Mouse (Mus musculus): Measurements from ENCODE around the gene Bag2. TPM values are rescaled to one million over a fixed set of nuclear protein-coding genes. Genes with fewer than 3 reads are reported as not detected.

Bag2 gene
- polyA plus RNA-seq (2015; fragmentation: Nextera tagmentation; extraction: Ambion mirVana) = 16.3 and 17.4 TPM in 2 replicates

DNA sequence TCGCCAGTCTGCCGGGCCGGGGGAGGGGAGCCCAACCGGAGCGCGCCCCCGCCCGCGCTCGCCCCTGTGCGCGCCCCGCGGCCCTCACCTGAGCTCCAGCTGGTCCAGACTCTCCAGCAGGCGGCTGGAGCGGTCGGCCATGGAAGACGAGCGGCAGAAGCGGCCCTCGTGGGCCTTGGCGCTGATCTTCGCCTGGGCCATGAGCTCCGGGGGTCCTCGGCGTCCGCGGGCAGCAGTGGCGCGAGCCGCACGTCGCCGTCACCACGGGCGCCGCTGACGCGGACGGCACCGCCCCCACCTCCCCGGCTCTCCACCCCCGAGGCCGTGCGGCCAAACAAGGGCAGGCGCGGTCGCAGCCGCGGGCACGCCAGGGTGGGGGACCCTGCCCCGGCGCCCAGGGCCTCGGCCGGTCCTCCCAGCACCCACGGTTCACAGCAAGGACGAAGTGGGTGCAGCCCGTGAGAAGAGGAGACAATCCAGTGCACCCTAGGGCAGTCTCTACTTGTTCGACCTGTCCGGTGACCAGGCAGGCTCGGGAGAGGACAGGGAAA, at the start of gene Bag2:
TSS of gene Bag2 (minus strand) at position 305 of the 551 bp plus-strand sequence.
- Histone ChIP-seq H3K36me3 (ENCODE audit: insufficient read depth, low read length) (no peaks in the 10 kb centered on the region; the same call in 1 of the 2 replicates), H3K9me3 (ENCODE audit: low read length) (no peaks in the 10 kb centered on the region), H3K27me3 (replicated peaks; ENCODE audit: insufficient read depth, low read length) (no peaks in the 10 kb centered on the region), H3K27ac (ENCODE audit: low read length) (peak within 1 kb of the TSS; percentile 49), H3K4me2 (replicated peaks; ENCODE audit: low read depth, low read length) (peak within 1 kb of the TSS; percentile 98), H3K4me3 (ENCODE audit: low read depth, low read length) (peak within 1 kb of the TSS; percentile 71), H3K4me1 (ENCODE audit: insufficient read depth, low read depth, low read length) (peaks cover 8% of the 10 kb centered on the region; the same call in 1 of the 2 replicates), H3K9ac (replicated peaks; ENCODE audit: low read depth) (peak within 1 kb of the TSS; percentile 68)
- peak; percentile 90 for ATAC-seq
- no peak; the same call in 1 of the 2 replicates for TF ChIP-seq CTCF (IDR thresholded peaks at IDR 0.05)
- TF ChIP-seq EP300 (IDR thresholded peaks at IDR 0.05) = no peak
- WGBS = under 1% methylated on average over 47 of the region's 61 CpGs
- DNase-seq (ENCODE audit: low spot score) = peak; percentile 63

DNA sequence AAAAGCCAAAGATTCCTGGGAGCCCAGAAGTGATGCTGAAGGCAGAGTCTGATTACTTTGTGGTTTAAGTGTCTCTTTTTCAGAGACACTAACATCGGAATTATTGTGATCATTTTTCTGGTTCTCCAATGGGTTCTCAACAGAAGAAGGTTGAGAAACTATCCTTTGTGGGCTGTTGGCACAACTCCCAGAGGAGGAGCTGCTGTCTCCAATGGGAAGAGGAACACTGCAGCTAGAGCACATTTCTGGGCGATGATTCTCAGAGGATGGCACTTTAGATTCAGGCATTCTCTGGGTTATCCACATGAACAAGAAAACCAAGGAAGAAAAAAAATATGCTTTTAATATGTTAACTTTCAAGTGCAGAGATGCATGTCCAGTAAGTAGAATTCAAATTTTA, 45.7 kb upstream of the Bag2 start:
- WGBS = 90% methylated on average over 2 of the region's 2 CpGs
- no peak for TF ChIP-seq EP300 (IDR thresholded peaks at IDR 0.05)
- TF ChIP-seq CTCF (IDR thresholded peaks at IDR 0.05) = no peak
- no peak overlapping the region for H3K27ac ChIP-seq (ENCODE audit: low read length)
- ATAC-seq (no peak), DNase-seq (ENCODE audit: low spot score) (no peak)
- no peaks in the 10 kb centered on the region for H3K27me3 ChIP-seq (replicated peaks; ENCODE audit: insufficient read depth, low read length)
- H3K4me3 ChIP-seq (ENCODE audit: low read depth, low read length) = no peak overlapping the region
- no peak overlapping the region for H3K4me2 ChIP-seq (replicated peaks; ENCODE audit: low read depth, low read length)
- peaks cover 24% of the 10 kb centered on the region for H3K36me3 ChIP-seq (ENCODE audit: insufficient read depth, low read length)
- H3K4me1 ChIP-seq (ENCODE audit: insufficient read depth, low read depth, low read length) = no peaks in the 10 kb centered on the region
- H3K9ac ChIP-seq (replicated peaks; ENCODE audit: low read depth) = no peak overlapping the region
- H3K9me3 ChIP-seq (ENCODE audit: low read length) = no peaks in the 10 kb centered on the region

DNA sequence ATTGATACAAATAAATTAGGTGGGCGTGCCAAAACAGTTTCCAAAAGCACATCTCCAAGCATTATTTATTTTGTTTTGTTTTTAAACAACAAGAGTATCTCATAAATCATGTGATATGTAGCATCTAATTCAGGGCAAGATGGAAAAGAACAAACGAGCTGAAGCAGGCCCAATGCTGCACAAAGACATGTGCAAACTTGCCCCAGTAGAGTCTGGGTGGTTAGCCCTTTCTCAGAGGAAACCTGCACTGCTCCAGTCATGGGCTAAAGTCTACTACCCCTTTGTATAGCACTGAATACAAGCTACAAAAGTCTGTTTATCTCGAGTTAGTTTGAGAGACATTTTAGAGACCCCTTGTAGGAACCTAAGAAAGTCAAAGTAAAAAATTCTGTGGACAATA, 42.0 kb upstream of the Bag2 start:
- ATAC-seq (no peak), DNase-seq (ENCODE audit: low spot score) (no peak)
- Histone ChIP-seq H3K4me2 (replicated peaks; ENCODE audit: low read depth, low read length) (no peak overlapping the region), H3K4me1 (ENCODE audit: insufficient read depth, low read depth, low read length) (no peaks in the 10 kb centered on the region), H3K27ac (ENCODE audit: low read length) (no peak overlapping the region), H3K4me3 (ENCODE audit: low read depth, low read length) (no peak overlapping the region), H3K27me3 (replicated peaks; ENCODE audit: insufficient read depth, low read length) (no peaks in the 10 kb centered on the region), H3K9ac (replicated peaks; ENCODE audit: low read depth) (no peak overlapping the region), H3K9me3 (ENCODE audit: low read length) (no peaks in the 10 kb centered on the region), H3K36me3 (ENCODE audit: insufficient read depth, low read length) (peaks cover 24% of the 10 kb centered on the region)
- WGBS = 77% methylated on average over 3 of the region's 3 CpGs
- TF ChIP-seq EP300 (IDR thresholded peaks at IDR 0.05) (no peak), CTCF (IDR thresholded peaks at IDR 0.05) (no peak)

DNA sequence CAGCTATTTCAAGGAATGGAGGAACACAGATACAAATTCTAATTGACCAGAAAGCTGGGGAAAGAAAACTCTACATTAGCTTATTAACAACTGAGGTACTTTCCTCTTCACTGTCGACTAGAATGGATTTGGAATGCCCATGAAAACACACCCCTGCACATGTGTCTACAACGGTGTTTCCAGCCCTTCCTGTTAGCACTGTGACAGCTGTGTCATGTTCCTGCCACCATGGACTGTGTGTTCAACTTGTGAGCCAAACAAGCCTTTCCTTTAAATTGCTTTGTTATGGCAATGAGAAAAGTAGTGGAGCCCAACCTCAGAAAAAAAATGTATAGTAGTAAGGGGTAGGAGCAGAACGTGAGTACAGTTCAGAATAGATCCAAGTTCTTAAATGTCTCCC, 30.9 kb upstream of the Bag2 start:
- 36% methylated on average over 3 of the region's 3 CpGs for WGBS
- ATAC-seq = peak; percentile 73

DNA sequence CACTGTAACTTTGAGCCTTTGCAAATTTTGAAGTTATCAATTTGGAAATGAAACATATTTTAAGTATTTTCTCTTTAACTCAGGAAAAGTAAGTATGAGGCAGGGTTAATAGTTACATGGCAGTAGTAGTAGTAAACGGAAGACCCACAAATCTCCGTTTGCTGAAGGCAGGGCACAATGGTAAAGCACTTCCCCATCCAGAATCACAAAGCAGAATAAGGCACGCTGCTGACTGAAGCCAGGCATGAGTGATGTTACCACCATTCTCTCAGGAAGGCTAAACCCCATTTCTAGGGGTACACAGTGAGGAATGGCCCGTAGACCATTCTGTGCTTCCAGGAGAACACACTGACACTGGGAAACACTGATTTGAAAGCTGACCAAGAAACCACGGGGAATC, 30.5 kb upstream of the Bag2 start:
- no peaks in the 10 kb centered on the region for H3K4me1 ChIP-seq (ENCODE audit: insufficient read depth, low read depth, low read length)
- no peak overlapping the region for H3K4me3 ChIP-seq (ENCODE audit: low read depth, low read length)
- H3K27ac ChIP-seq (ENCODE audit: low read length) = no peak overlapping the region
- H3K9me3 ChIP-seq (ENCODE audit: low read length) = no peaks in the 10 kb centered on the region
- no peaks in the 10 kb centered on the region for H3K36me3 ChIP-seq (ENCODE audit: insufficient read depth, low read length)
- WGBS = 74% methylated on average over 5 of the region's 5 CpGs
- no peak for ATAC-seq
- TF ChIP-seq EP300 (IDR thresholded peaks at IDR 0.05) (no peak), CTCF (IDR thresholded peaks at IDR 0.05) (no peak)
- no peak overlapping the region for H3K4me2 ChIP-seq (replicated peaks; ENCODE audit: low read depth, low read length)
- H3K27me3 ChIP-seq (replicated peaks; ENCODE audit: insufficient read depth, low read length) = no peaks in the 10 kb centered on the region
- H3K9ac ChIP-seq (replicated peaks; ENCODE audit: low read depth) = no peak overlapping the region
- DNase-seq (ENCODE audit: low spot score) = no peak

More for the DNA sequence above, 30.9 kb upstream of the Bag2 start:
- peak; percentile 65 for DNase-seq (ENCODE audit: low spot score)
- Histone ChIP-seq H3K36me3 (ENCODE audit: insufficient read depth, low read length) (no peaks in the 10 kb centered on the region), H3K9ac (replicated peaks; ENCODE audit: low read depth) (no peak overlapping the region), H3K9me3 (ENCODE audit: low read length) (no peaks in the 10 kb centered on the region), H3K4me2 (replicated peaks; ENCODE audit: low read depth, low read length) (no peak overlapping the region), H3K4me1 (ENCODE audit: insufficient read depth, low read depth, low read length) (no peaks in the 10 kb centered on the region), H3K4me3 (ENCODE audit: low read depth, low read length) (no peak overlapping the region), H3K27me3 (replicated peaks; ENCODE audit: insufficient read depth, low read length) (no peaks in the 10 kb centered on the region), H3K27ac (ENCODE audit: low read length) (no peak overlapping the region)
- TF ChIP-seq CTCF (IDR thresholded peaks at IDR 0.05) (no peak), EP300 (IDR thresholded peaks at IDR 0.05) (no peak)

DNA sequence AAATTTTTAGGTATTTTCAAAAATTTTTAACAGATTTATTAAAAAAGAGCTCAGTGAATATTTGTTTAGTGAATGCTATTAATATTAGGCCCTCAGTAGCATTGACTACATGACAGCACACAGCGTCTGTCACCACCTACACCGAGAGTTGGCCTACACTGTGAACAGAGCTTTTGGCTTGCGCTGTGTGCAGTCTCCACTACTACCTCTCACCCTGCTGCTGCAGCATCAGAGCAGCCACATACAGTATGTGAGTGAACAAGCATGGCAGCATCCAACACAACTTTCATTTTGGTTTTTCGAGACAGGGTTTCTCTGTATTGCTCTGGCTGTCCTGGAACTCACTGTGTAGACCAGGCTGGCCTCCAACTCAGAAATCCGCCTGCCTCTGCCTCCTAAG, 27.0 kb upstream of the Bag2 start:
- Histone ChIP-seq H3K36me3 (ENCODE audit: insufficient read depth, low read length) (no peaks in the 10 kb centered on the region), H3K4me2 (replicated peaks; ENCODE audit: low read depth, low read length) (no peak overlapping the region), H3K27me3 (replicated peaks; ENCODE audit: insufficient read depth, low read length) (no peaks in the 10 kb centered on the region), H3K4me1 (ENCODE audit: insufficient read depth, low read depth, low read length) (no peaks in the 10 kb centered on the region), H3K9me3 (ENCODE audit: low read length) (no peaks in the 10 kb centered on the region), H3K27ac (ENCODE audit: low read length) (no peak overlapping the region), H3K4me3 (ENCODE audit: low read depth, low read length) (no peak overlapping the region), H3K9ac (replicated peaks; ENCODE audit: low read depth) (no peak overlapping the region)
- TF ChIP-seq EP300 (IDR thresholded peaks at IDR 0.05) (no peak), CTCF (IDR thresholded peaks at IDR 0.05) (no peak)
- no peak for ATAC-seq
- 95% methylated on average over 5 of the region's 5 CpGs for WGBS
- no peak for DNase-seq (ENCODE audit: low spot score)
